Mouse (Mus musculus) G1E (cell line): ENCODE measurements around the gene Col3a1. TPM values are rescaled to one million over a fixed set of nuclear protein-coding genes. Genes with fewer than 3 reads are reported as not detected.

ENCODE experiments used
- ATAC-seq: 2 replicates; pipeline ENCODE4 v1.8.0; 2016; ENCODE audit warnings: mild to moderate bottlenecking; ENCODE audit not compliant: insufficient number of reproducible peaks, poor library complexity, low FRiP score, severe bottlenecking; ENCODE audit errors: extremely low read depth
- DNase-seq: peaks from one replicate; pipeline ENCODE4 v3.0.0; 2012; ENCODE audit warnings: low spot score
- H3K27me3 ChIP-seq: 2 replicates; pipeline ENCODE4 v1.6.1; 2012; ENCODE audit warnings: mild to moderate bottlenecking, low read length, inconsistent platforms; ENCODE audit not compliant: insufficient read depth
- H3K36me3 ChIP-seq: replicated peaks from 2 replicates; pipeline ENCODE3; 2012; ENCODE audit warnings: mild to moderate bottlenecking, inconsistent platforms
- H3K4me1 ChIP-seq: 2 replicates; pipeline ENCODE4 v1.6.1; 2012; ENCODE audit warnings: low read depth, low read length, inconsistent platforms, mixed read lengths; ENCODE audit not compliant: insufficient read depth
- H3K4me3 ChIP-seq: 2 replicates; pipeline ENCODE4 v1.5.1; 2012; ENCODE audit warnings: low read depth, mild to moderate bottlenecking, inconsistent platforms, low read length, moderate library complexity, mixed read lengths
- H3K9me3 ChIP-seq: replicated peaks from 2 replicates; pipeline ENCODE4 v1.6.1; 2012; ENCODE audit warnings: inconsistent platforms
- CTCF ChIP-seq: IDR thresholded peaks from 2 replicates; pipeline ENCODE4 v1.5.1; 2012; ENCODE audit warnings: low read depth, low read length, inconsistent platforms, mixed read lengths
- GATA1 ChIP-seq: IDR thresholded peaks from 2 replicates; pipeline ENCODE4 v1.6.1; 2012; ENCODE audit warnings: borderline replicate concordance, low read length, inconsistent platforms, mixed read lengths
- GATA2 ChIP-seq: IDR thresholded peaks from 2 replicates; pipeline ENCODE4 v1.6.1; 2012; ENCODE audit warnings: low read depth, low read length, inconsistent platforms, borderline replicate concordance
- POLR2AphosphoS5 ChIP-seq: IDR thresholded peaks from 2 replicates; pipeline ENCODE4 v1.6.1; 2012; ENCODE audit warnings: low read depth, low read length, inconsistent platforms; ENCODE audit not compliant: insufficient replicate concordance
- TAL1 ChIP-seq: conservative IDR thresholded peaks from 2 replicates; pipeline ENCODE4 v1.6.1; 2012; ENCODE audit warnings: low read depth, low read length, inconsistent platforms, mixed read lengths
- polyA plus RNA-seq: library from polyadenylated mRNA; stranded (reverse); fragments of >175 nt; gene quantifications from 2 replicates; pipeline ENCODE4 v1.2.3, GENCODE M21; 2012
- total RNA-seq, 2 experiments: library from RNA; stranded (forward) in 1 of 2; stranded (reverse) in 1 of 2; fragments of 200-1000 nt in 1 of 2; fragments of >200 nt in 1 of 2; fragmentation: Nextera tagmentation in 1 of 2; gene quantifications; 2 replicates each; pipeline ENCODE4 v1.2.3; 2014 to 2017

Gene Col3a1
- total and polyA plus RNA-seq, 3 experiments, result 0.22 TPM; not detected in 2

DNA sequence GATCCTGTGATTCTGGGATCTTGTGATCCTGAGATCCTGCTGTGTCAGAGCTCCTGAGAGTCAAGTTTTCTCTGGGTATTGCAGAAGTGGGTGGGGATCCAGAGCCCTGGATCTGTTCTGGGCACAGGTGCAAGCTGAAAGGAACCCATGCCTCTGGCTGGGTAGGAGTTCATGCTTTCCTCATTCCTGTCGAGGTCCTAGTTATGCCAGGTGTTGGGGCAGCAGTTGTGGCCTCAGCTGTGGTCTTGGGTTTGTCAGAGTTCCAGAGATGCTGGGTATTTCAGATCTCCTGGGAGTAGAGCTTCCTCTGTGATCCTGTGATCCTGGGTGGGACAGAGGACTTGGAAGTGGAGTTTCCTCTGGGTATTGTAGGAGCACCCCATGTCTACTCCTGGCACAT is 54.1 kb downstream of the Col3a1 start:
- no peaks in the 10 kb centered on the region for H3K9me3 ChIP-seq
- H3K36me3 ChIP-seq, result no peaks in the 10 kb centered on the region
- no peak overlapping the region for H3K4me3 ChIP-seq
- ATAC-seq (no peak), DNase-seq (no peak)
- H3K4me1 ChIP-seq, result no peaks in the 10 kb centered on the region
- TF ChIP-seq GATA2 (no peak), CTCF (no peak)
- peaks cover 3% of the 10 kb centered on the region; the same call in 1 of the 2 replicates for H3K27me3 ChIP-seq

DNA sequence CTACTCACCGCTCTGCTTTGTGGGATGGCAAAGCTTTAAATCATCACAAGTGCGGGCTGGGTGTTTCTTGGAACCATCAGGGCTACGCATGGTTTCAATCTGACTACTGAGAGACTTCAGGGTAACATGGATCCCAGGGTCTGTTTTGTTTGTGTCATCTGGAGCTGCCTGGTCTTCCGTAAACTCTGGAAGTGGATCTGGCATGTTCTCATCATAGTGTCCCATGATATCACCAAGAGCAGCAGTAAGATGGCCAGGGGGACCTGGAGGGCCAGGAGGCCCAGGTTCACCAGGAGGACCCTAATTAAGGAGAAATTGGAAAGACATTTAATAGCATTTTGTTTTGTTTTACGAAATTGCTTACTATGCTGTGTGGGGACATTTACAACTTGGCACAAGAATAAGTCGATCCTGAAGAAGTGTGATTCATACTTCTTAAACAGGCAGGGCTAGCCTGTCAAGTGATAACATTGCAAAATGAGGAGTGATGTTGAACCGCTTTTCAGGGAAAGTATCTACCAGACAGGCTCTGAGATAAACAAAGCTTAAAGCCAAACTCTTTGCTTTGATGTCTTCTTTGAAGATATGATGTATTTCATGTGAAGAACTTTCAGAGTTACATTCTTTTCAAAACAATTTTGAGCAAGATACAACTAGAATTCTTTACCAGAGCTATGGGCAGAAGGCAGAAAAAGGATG is 68.8 kb downstream of the Col3a1 start:
- Histone ChIP-seq H3K9me3 (no peaks in the 10 kb centered on the region), H3K4me1 (no peaks in the 10 kb centered on the region), H3K36me3 (no peaks in the 10 kb centered on the region), H3K27me3 (no peaks in the 10 kb centered on the region), H3K4me3 (no peak overlapping the region)
- TF ChIP-seq TAL1 (no peak), GATA2 (no peak), CTCF (no peak), POLR2AphosphoS5 (no peak), GATA1 (no peak)
- ATAC-seq, result no peak
- DNase-seq, result no peak

DNA sequence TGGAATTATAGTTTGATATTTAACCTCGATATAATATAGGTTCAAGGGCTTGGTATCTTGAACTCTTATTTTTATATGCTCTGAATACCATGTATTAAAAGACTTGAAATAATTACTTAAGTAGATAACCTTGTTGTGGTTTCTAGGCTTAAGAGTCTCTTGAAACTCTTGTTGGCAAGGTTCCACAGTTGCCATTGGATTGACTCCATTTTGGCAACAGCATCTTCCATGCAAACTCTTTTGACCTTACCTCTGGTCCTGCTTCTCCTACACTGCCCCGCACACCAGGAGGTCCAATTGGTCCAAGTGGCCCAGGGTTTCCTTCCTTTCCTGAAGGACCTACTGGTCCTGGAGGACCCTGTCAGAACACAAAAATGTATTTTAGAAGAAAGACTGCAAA is 70.5 kb downstream of the Col3a1 start:
- TF ChIP-seq GATA2 (no peak), POLR2AphosphoS5 (no peak), CTCF (no peak), GATA1 (no peak), TAL1 (no peak)
- Histone ChIP-seq H3K4me1 (no peaks in the 10 kb centered on the region), H3K4me3 (no peak overlapping the region), H3K27me3 (no peaks in the 10 kb centered on the region), H3K36me3 (no peaks in the 10 kb centered on the region), H3K9me3 (no peaks in the 10 kb centered on the region)
- ATAC-seq (no peak), DNase-seq (no peak)

Other genes starting within 250 kb of the Col3a1 start
- gene Col5a2, start 191.7 kb downstream of the Col3a1 start, total RNA-seq (2014; fragmentation: Nextera tagmentation), result not detected in 2 replicates
- gene Col5a2, start 191.7 kb downstream of the Col3a1 start, total RNA-seq (2017), result under 0.01 and 0.38 TPM in 2 replicates
- gene Col5a2, start 191.7 kb downstream of the Col3a1 start, polyA plus RNA-seq, result not detected in 2 replicates